Mouse (Mus musculus) limb, embryonic 14.5 days (tissue): ENCODE data around the gene Irx6. TPM values are rescaled to one million over a fixed set of nuclear protein-coding genes. Genes with fewer than 3 reads are reported as not detected.

Experiments used
- ATAC-seq: fragments of 200-750 bp; cut with Nextera tagmentation; 2 replicates; pipeline ENCODE4 v1.8.0; 2017; ENCODE audit warnings: low read depth, moderate number of reproducible peaks, moderate TSS enrichment; ENCODE audit not compliant: low FRiP score
- DNase-seq: peaks from one replicate; pipeline ENCODE4 v3.0.0-alpha.2; 2015; ENCODE audit warnings: low spot score
- H3K27ac ChIP-seq: fragments of 300-500 bp; sonication (generic); replicated peaks from 2 replicates; pipeline ENCODE4 v1.5.1; 2014; ENCODE audit warnings: low read depth, mild to moderate bottlenecking, low read length, moderate library complexity, mixed read lengths
- H3K27me3 ChIP-seq: fragments of 300-500 bp; sonication (generic); 2 replicates; pipeline ENCODE4 v1.6.1; 2014; ENCODE audit warnings: low read length, mixed read lengths; ENCODE audit not compliant: control insufficient read depth, insufficient read depth
- H3K36me3 ChIP-seq: fragments of 300-500 bp; sonication (generic); 2 replicates; pipeline ENCODE4 v1.6.1; 2014; ENCODE audit warnings: mild to moderate bottlenecking, low read length, moderate library complexity, mixed read lengths; ENCODE audit not compliant: control insufficient read depth, insufficient read depth
- H3K4me1 ChIP-seq: fragments of 300-500 bp; sonication (generic); 2 replicates; pipeline ENCODE4 v1.6.1; 2014; ENCODE audit warnings: antibody characterized with exemption, low read length, mixed read lengths; ENCODE audit not compliant: control insufficient read depth, insufficient read depth
- H3K4me2 ChIP-seq: fragments of 300-500 bp; sonication (generic); replicated peaks from 2 replicates; pipeline ENCODE4 v1.6.1; 2014; ENCODE audit warnings: low read depth, mild to moderate bottlenecking, low read length, moderate library complexity; ENCODE audit not compliant: severe bottlenecking
- H3K4me3 ChIP-seq: fragments of 300-500 bp; sonication (generic); replicated peaks from 2 replicates; pipeline ENCODE4 v1.5.1; 2014; ENCODE audit warnings: low read length
- H3K9ac ChIP-seq: fragments of 300-500 bp; sonication (generic); 2 replicates; pipeline ENCODE4 v1.6.1; 2014; ENCODE audit warnings: mild to moderate bottlenecking, low read depth, low read length, moderate library complexity; ENCODE audit not compliant: severe bottlenecking
- H3K9me3 ChIP-seq: fragments of 300-500 bp; sonication (generic); 2 replicates; pipeline ENCODE4 v1.6.1; 2016; ENCODE audit warnings: low read length; ENCODE audit not compliant: control insufficient read depth
- POLR2A ChIP-seq: fragments of 200-500 bp; IDR thresholded peaks from 2 replicates; pipeline ENCODE4 v1.8.0; 2012; ENCODE audit warnings: inconsistent platforms, mild to moderate bottlenecking, moderate library complexity, borderline replicate concordance; ENCODE audit not compliant: insufficient read depth, insufficient read length; ENCODE audit errors: extremely low read depth
- WGBS: fragments of 180-500 bp; shearing (Covaris S2); extraction: QIAGEN DNeasy Blood & Tissue Kit; methylation state at CpG from one replicate; pipeline ENCODE4 v1.1.7; 2014; 5-methylcytosine and 5-hydroxymethylcytosine counted together
- polyA plus RNA-seq, 2 experiments: library from polyadenylated mRNA; depleted of rRNA in 1 of 2; stranded (reverse) in 1 of 2; unstranded in 1 of 2; fragments of >200 nt; fragmentation: Nextera tagmentation in 1 of 2; extraction: Ambion mirVana in 1 of 2; gene quantifications; 2 replicates each; pipeline versions ENCODE4 v1.2.1 to v1.2.3; 2012 to 2014

Irx6 gene
- polyA plus RNA-seq, 2 experiments = 7.4 to 7.6 TPM

GRCm38 (mm10) chr8:92721936-92722321 lies 47.8 kb downstream of the Irx6 start:
- ATAC-seq = no peak
- no peak for DNase-seq
- TF ChIP-seq POLR2A = no peak
- 62% methylated on average over 8 of the region's 8 CpGs for WGBS
- Histone ChIP-seq H3K36me3 (no peaks in the 10 kb centered on the region), H3K27ac (no peak overlapping the region), H3K27me3 (no peaks in the 10 kb centered on the region), H3K4me3 (no peak overlapping the region), H3K9ac (no peak overlapping the region), H3K4me1 (peaks cover 8% of the 10 kb centered on the region), H3K9me3 (no peaks in the 10 kb centered on the region), H3K4me2 (no peak overlapping the region)

GRCm38 (mm10) chr8:92723320-92723719 lies 49.2 kb downstream of the Irx6 start:
- Histone ChIP-seq H3K9ac (no peak overlapping the region), H3K27me3 (no peaks in the 10 kb centered on the region), H3K27ac (no peak overlapping the region), H3K4me1 (peaks cover 8% of the 10 kb centered on the region), H3K36me3 (no peaks in the 10 kb centered on the region), H3K4me3 (no peak overlapping the region), H3K9me3 (no peaks in the 10 kb centered on the region), H3K4me2 (no peak overlapping the region)
- no peak for TF ChIP-seq POLR2A
- no peak for ATAC-seq
- DNase-seq = no peak
- 42% methylated on average over 6 of the region's 6 CpGs for WGBS

- no peak overlapping the region for H3K4me2 ChIP-seq
- no peak for DNase-seq
- H3K4me1 ChIP-seq = peaks cover 8% of the 10 kb centered on the region
- no peaks in the 10 kb centered on the region for H3K27me3 ChIP-seq
- ATAC-seq = no peak
- H3K27ac ChIP-seq = no peak overlapping the region
- no peaks in the 10 kb centered on the region for H3K9me3 ChIP-seq
- H3K36me3 ChIP-seq = no peaks in the 10 kb centered on the region
- no peak overlapping the region for H3K4me3 ChIP-seq
- TF ChIP-seq POLR2A = no peak
- WGBS = 59% methylated on average over 7 of the region's 7 CpGs
- H3K9ac ChIP-seq = no peak overlapping the region
These were observed 49.9 kb downstream of the Irx6 start for GRCm38 (mm10) chr8:92723947-92724346.

GRCm38 (mm10) chr8:92724359-92724758 lies 50.3 kb downstream of the Irx6 start:
- H3K9me3 ChIP-seq = no peaks in the 10 kb centered on the region
- no peak for ATAC-seq
- H3K4me1 ChIP-seq = peaks cover 8% of the 10 kb centered on the region
- H3K27me3 ChIP-seq = no peaks in the 10 kb centered on the region
- H3K4me2 ChIP-seq = no peak overlapping the region
- WGBS = 74% methylated on average over 8 of the region's 8 CpGs
- no peak overlapping the region for H3K27ac ChIP-seq
- no peak overlapping the region for H3K4me3 ChIP-seq
- no peak overlapping the region for H3K9ac ChIP-seq
- H3K36me3 ChIP-seq = no peaks in the 10 kb centered on the region
- no peak for DNase-seq
- no peak for TF ChIP-seq POLR2A

Other genes with a start within 250 kb of the Irx6 start
- gene Mmp2, start 153.0 kb downstream of the Irx6 start, polyA plus RNA-seq (2012; rRNA removed) = 295 and 361 TPM in 2 replicates
- gene Mmp2, start 153.0 kb downstream of the Irx6 start, polyA plus RNA-seq (2014; fragmentation: Nextera tagmentation; extraction: Ambion mirVana) = 338 and 372 TPM in 2 replicates
- 10.6 and 11.2 TPM in 2 replicates for gene Lpcat2, start 181.1 kb downstream of the Irx6 start, polyA plus RNA-seq (2012; rRNA removed)
- gene Lpcat2, start 181.1 kb downstream of the Irx6 start, polyA plus RNA-seq (2014; fragmentation: Nextera tagmentation; extraction: Ambion mirVana) = 13.7 and 14.7 TPM in 2 replicates
- gene Capns2, start 227.1 kb downstream of the Irx6 start, polyA plus RNA-seq (2012; rRNA removed) = 23.8 and 34.3 TPM in 2 replicates
- 35.8 and 52.5 TPM in 2 replicates for gene Capns2, start 227.1 kb downstream of the Irx6 start, polyA plus RNA-seq (2014; fragmentation: Nextera tagmentation; extraction: Ambion mirVana)